Mouse (Mus musculus): ENCODE measurements around the gene Glis3.

The Glis3 gene

GRCm38 (mm10) chr19:28679776-28680391 is at the start of gene Glis3:
TSS of gene Glis3 (minus strand) at chr19:28680077.
- in situ Hi-C loops (cut with MboI; ENCODE audit: low pct_unique_long_range_greater_than_20kb in 1 of 2, low sequenced_read_pairs in 2 of 2, unreplicated experiment in 1 of 2), result no loop called here

GRCm38 (mm10) chr19:28726161-28726880 is 46.4 kb upstream of the Glis3 start:
- in situ Hi-C loops (cut with MboI; ENCODE audit: low pct_unique_long_range_greater_than_20kb in 1 of 2, low sequenced_read_pairs in 2 of 2, unreplicated experiment in 1 of 2), result loop anchor here (10.0 to 25.0 kb wide), 2 partner anchors 182 to 189 kb away; no protein-coding TSS in a partner anchor

GRCm38 (mm10) chr19:28724641-28725040 is 44.8 kb upstream of the Glis3 start:
- in situ Hi-C loops (cut with MboI; ENCODE audit: low pct_unique_long_range_greater_than_20kb in 1 of 2, low sequenced_read_pairs in 2 of 2, unreplicated experiment in 1 of 2), result loop anchor here (10.0 to 25.0 kb wide), 2 partner anchors 180 to 187 kb away; no protein-coding TSS in a partner anchor

- in situ Hi-C loops (cut with MboI; ENCODE audit: low pct_unique_long_range_greater_than_20kb in 1 of 2, low sequenced_read_pairs in 2 of 2, unreplicated experiment in 1 of 2), result loop anchor here in 1 of 2 experiments (10.0 kb wide), 1 partner anchor 178 kb away; no protein-coding TSS in a partner anchor
Measured at GRCm38 (mm10) chr19:28722626-28723025, 42.7 kb upstream of the Glis3 start.

- in situ Hi-C loops (cut with MboI; ENCODE audit: low pct_unique_long_range_greater_than_20kb in 1 of 2, low sequenced_read_pairs in 2 of 2, unreplicated experiment in 1 of 2), result loop anchor here in 1 of 2 experiments (10.0 kb wide), 1 partner anchor 177 kb away; no protein-coding TSS in a partner anchor
Measured at GRCm38 (mm10) chr19:28721834-28722233, 42.0 kb upstream of the Glis3 start.

GRCm38 (mm10) chr19:28720016-28720415 is 40.1 kb upstream of the Glis3 start:
- in situ Hi-C loops (cut with MboI; ENCODE audit: low pct_unique_long_range_greater_than_20kb in 1 of 2, low sequenced_read_pairs in 2 of 2, unreplicated experiment in 1 of 2), result loop anchor here in 1 of 2 experiments (10.0 kb wide), 1 partner anchor 175 kb away; no protein-coding TSS in a partner anchor

- in situ Hi-C loops (cut with MboI; ENCODE audit: low pct_unique_long_range_greater_than_20kb in 1 of 2, low sequenced_read_pairs in 2 of 2, unreplicated experiment in 1 of 2), result no loop called here
Measured at GRCm38 (mm10) chr19:28714674-28715073, 34.8 kb upstream of the Glis3 start.

GRCm38 (mm10) chr19:28697718-28698117 is 17.8 kb upstream of the Glis3 start:
- in situ Hi-C loops (cut with MboI; ENCODE audit: low pct_unique_long_range_greater_than_20kb in 1 of 2, low sequenced_read_pairs in 2 of 2, unreplicated experiment in 1 of 2), result no loop called here

- in situ Hi-C loops (cut with MboI; ENCODE audit: low pct_unique_long_range_greater_than_20kb in 1 of 2, low sequenced_read_pairs in 2 of 2, unreplicated experiment in 1 of 2), result no loop called here
Measured at GRCm38 (mm10) chr19:28686398-28686797, 6.5 kb upstream of the Glis3 start.

GRCm38 (mm10) chr19:28685484-28685883 is 5.6 kb upstream of the Glis3 start:
- in situ Hi-C loops (cut with MboI; ENCODE audit: low pct_unique_long_range_greater_than_20kb in 1 of 2, low sequenced_read_pairs in 2 of 2, unreplicated experiment in 1 of 2), result no loop called here

GRCm38 (mm10) chr19:28684347-28684746 is 4.5 kb upstream of the Glis3 start:
- in situ Hi-C loops (cut with MboI; ENCODE audit: low pct_unique_long_range_greater_than_20kb in 1 of 2, low sequenced_read_pairs in 2 of 2, unreplicated experiment in 1 of 2), result no loop called here

- in situ Hi-C loops (cut with MboI; ENCODE audit: low pct_unique_long_range_greater_than_20kb in 1 of 2, low sequenced_read_pairs in 2 of 2, unreplicated experiment in 1 of 2), result no loop called here
Measured at GRCm38 (mm10) chr19:28683346-28683745, 3.5 kb upstream of the Glis3 start.

GRCm38 (mm10) chr19:28679291-28679775 is 544 bp downstream of the Glis3 start:
- in situ Hi-C loops (cut with MboI; ENCODE audit: low pct_unique_long_range_greater_than_20kb in 1 of 2, low sequenced_read_pairs in 2 of 2, unreplicated experiment in 1 of 2), result no loop called here

- in situ Hi-C loops (cut with MboI; ENCODE audit: low pct_unique_long_range_greater_than_20kb in 1 of 2, low sequenced_read_pairs in 2 of 2, unreplicated experiment in 1 of 2), result no loop called here
Measured at GRCm38 (mm10) chr19:28678646-28679270, 1.1 kb downstream of the Glis3 start.

- in situ Hi-C loops (cut with MboI; ENCODE audit: low pct_unique_long_range_greater_than_20kb in 1 of 2, low sequenced_read_pairs in 2 of 2, unreplicated experiment in 1 of 2), result no loop called here
Measured at GRCm38 (mm10) chr19:28677728-28678438, 2.0 kb downstream of the Glis3 start.

- in situ Hi-C loops (cut with MboI; ENCODE audit: low pct_unique_long_range_greater_than_20kb in 1 of 2, low sequenced_read_pairs in 2 of 2, unreplicated experiment in 1 of 2), result no loop called here
Measured at GRCm38 (mm10) chr19:28677045-28677727, 2.7 kb downstream of the Glis3 start.

- in situ Hi-C loops (cut with MboI; ENCODE audit: low pct_unique_long_range_greater_than_20kb in 1 of 2, low sequenced_read_pairs in 2 of 2, unreplicated experiment in 1 of 2), result no loop called here
Measured at GRCm38 (mm10) chr19:28663781-28664180, 16.1 kb downstream of the Glis3 start.

- in situ Hi-C loops (cut with MboI; ENCODE audit: low pct_unique_long_range_greater_than_20kb in 1 of 2, low sequenced_read_pairs in 2 of 2, unreplicated experiment in 1 of 2), result no loop called here
Measured at GRCm38 (mm10) chr19:28663148-28663547, 16.7 kb downstream of the Glis3 start.

Data from mouse embryonic stem cell (cell line).